Mouse (Mus musculus) brain, adult 2 months (tissue): ENCODE measurements at regions not wholly inside any gene's neighbourhood (a gene's known extent, or its start where the extent isn't known, plus 50 kb on each side); places are given as distances from the start of the nearest gene placed in this dataset.

ENCODE experiments used
- DNase-seq: peaks from one replicate; pipeline ENCODE4 v3.0.0; 2011; ENCODE audit warnings: low read depth, low spot score

DNA sequence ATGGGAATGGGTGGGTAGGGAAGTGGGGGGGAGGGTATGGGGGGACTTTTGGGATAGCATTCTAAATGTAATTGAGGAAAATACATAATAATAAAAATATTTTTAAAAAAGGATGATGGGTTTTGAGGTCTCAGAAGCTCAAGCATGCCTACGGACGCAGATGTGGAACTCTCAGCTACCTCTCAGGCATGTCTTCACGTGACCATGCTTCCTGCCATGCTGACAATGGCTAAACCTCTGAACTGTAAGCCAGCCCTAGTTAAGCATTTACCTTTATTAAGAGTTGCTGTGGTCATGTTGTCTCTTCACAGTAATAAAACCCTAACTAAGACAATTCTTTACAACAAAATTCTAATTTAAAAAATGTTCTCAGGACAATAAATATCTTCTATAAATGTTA lies 80.0 kb downstream of the Tex36 start:
- no peak for DNase-seq

DNA sequence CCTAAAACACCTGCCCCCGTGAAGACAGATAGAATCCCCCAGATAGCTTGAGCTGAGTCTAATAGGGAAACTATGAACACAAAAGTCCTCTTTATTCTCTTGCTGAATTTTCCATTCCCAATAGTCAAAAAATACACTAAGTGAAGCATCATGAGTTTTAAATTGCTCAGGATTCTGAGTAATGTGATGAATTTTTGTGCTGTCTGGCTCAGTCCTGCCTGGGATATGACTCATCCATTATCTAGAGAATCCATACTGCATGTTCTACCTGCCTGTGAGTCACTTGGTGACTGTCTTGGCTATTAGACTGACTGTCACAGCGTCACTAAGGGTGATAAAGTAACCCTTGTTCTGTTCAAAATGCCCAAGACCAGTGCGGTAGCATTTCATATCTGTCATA lies 83.0 kb downstream of the Tex36 start:
- peak; percentile 69 for DNase-seq

DNA sequence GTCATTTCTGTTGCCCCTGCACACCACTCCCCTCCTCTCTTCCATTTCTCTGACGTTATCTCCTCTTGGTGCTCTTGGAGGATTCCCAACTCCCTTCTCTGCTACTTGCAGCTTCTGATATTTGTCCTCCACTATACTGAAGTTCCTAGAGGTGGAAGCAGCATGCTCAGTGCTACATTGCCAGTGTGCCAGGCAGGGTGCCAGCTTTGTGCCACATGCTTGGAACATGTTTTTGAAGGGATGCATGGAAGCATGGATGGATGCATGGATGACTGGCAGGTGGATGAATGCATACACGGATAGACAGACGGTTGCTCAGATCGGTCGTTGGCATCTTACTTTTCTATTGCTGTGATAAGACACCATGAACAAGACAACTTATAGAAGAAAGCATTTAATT lies 84.4 kb downstream of the Tex36 start:
- DNase-seq, result no peak

DNA sequence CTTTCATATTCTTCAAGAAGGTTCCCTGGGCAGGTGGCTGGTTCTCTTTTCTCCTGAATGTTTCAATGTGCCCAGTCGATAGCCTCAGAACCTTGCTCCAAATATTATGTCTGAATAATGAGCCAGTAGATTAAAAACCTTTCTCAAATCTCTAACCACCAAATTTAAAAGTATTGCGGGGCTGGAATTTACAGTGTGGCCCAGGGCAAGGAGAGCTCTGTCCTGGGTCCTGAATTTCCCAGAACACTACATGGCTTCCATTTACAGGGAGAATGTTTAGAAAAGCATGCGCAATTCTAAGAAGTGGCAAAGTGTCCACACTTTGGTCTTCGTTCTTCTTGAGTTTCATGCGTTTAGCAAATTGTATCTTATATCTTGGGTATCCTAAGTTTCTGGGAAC lies 91.0 kb downstream of the Tex36 start:
- DNase-seq, result no peak

DNA sequence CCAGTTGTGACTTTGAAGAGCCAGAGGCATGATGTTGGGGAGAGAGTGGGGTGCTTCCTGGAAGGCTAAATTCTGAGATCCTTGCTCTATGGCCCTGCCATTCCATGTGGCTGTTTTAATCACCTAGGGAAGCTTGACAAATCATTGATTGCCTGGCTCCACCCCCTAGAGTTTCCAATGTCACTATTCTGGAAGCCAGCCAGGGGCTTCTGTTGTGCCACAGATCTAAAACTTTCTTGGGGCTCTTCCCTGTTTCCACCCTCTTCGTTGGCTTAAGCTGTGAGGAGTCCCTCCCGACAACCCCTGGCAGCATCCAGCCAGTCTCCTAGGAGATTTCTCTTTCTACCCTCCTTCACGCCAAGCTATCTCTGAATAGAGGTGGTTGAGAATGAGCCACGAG lies 92.5 kb downstream of the Tex36 start:
- peak; percentile 17 for DNase-seq

DNA sequence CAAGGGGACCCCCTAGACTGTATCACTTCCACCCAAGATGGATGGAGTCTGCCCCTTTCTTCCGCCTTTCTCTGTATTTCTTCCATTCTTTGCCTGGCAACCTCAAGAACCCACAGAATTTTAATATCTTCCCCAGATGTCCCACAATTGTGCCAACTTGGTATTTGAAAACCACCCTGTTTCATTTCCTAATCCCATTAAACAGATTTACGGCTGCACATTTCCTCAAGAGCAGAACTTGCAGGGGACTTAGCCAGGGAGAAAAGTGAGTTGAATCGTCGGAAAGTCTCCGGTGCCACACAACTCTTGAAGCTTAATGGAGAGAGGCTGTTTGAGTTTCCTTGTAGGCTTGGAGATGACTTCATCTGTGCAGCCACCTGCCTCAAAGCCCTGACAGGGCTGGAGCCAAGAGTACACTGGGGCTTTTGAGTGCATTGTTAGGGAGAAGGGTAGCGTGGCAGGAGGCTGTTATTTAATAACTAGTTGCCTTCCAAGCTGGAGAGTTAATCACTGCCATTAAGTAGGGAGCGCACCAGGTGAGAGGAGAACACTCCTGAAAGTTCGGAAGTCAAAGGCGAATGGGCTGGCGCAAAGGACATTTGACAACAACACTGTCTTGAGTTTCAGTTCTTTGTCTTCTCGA lies 93.5 kb downstream of the Tex36 start:
- DNase-seq, result peak; percentile 22

DNA sequence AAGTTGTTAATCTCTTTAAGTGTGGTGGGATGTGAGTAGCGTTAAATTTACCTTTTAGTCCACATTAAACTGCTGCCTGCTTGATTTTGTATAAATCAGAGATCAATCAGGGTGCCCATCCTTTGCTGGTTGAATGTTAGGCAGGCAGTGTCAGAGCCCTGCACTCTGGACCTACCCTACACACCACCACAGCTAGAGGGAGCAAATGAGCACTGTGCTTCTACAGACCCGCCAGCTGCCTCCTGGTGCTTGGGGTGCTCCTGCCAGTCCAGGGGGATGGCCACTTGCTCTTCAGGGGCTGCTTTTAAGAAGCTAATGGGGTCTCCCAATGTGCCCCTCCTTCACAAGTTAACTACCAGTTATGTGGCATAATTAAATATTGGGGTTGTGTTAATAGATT lies 96.3 kb downstream of the Tex36 start:
- DNase-seq, result no peak

DNA sequence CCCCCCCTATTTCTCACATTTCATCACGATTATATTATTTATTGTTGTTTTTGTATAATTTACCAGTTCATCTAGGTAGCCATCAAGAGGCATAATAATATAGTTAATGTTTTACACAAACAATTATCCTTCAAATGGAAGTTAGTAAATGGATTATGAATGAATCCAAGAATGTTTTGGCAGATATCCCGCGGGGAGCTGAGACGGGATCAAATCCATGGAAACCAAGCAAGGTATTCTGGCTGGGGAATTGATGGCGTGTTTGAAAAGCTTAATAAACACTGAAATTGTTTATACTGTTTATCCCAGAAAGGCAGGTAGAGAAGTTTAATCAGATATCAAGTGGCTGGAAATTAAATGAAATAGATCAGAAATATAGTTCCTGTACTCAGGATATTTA lies 98.0 kb downstream of the Tex36 start:
- DNase-seq, result no peak

DNA sequence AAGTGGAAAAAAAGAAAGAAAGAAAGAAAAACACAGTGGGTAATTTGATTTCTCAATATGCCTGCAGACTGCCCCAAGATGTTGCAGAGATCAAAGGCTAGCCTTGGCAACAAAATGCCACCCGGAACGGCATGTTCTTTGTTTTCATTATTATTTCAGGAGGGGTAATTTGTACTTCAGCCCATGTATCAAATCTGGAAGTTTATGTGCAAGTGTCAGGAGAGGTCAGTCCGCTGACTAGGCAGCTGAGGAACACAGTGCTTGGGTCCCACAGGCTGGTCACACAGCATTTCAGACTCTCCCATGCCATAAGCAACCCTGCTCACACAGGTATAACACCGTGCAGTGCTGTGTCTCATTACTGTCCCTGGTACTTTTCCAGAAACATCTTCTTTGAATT lies 99.2 kb downstream of the Tex36 start:
- DNase-seq, result no peak

DNA sequence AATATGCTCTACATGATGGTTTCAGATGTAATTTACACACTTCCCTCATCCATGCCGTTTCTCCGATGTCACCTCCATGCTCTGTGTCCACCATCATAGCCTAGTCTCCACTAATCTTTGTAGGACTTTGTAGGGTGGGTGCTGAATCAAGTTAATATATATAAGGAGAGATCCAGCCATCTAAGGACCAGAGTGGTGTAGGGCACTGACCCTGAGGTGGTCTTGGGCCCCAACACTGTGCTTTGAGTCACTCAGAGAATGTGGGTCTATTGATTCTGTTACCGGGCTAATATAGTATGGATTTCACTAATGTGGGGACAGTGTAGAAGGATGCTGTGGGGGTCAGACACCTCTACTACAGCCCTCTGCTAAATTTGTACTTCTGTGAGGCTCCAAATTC lies 104.4 kb downstream of the Tex36 start:
- DNase-seq, result no peak

DNA sequence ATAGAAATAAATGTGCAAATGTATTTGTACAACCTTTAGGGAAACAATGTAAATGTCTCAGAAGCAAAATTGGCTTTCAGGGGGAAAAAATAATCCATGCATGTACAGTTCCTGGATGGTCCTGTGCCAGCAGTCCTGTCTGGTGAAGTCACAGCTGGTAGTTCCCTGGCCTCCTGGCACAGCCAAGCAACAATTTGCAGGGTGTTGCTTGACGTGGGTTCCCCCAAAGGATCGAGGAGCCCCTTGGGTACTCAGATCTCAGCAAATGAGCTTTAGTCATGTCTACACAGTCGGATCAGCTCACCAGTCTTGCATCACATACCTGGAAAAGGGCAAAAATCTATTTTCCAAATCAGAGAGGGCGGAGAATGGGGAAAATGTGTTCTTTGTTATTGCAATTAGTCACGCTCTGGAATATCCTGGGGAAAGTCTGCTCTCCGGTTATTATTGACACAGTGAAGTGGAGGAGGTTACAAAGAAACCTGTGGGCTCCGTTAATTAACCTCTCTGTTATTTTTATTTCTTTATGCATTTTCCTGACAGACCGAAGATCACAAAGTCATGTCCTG lies 106.9 kb downstream of the Tex36 start:
- no peak for DNase-seq

DNA sequence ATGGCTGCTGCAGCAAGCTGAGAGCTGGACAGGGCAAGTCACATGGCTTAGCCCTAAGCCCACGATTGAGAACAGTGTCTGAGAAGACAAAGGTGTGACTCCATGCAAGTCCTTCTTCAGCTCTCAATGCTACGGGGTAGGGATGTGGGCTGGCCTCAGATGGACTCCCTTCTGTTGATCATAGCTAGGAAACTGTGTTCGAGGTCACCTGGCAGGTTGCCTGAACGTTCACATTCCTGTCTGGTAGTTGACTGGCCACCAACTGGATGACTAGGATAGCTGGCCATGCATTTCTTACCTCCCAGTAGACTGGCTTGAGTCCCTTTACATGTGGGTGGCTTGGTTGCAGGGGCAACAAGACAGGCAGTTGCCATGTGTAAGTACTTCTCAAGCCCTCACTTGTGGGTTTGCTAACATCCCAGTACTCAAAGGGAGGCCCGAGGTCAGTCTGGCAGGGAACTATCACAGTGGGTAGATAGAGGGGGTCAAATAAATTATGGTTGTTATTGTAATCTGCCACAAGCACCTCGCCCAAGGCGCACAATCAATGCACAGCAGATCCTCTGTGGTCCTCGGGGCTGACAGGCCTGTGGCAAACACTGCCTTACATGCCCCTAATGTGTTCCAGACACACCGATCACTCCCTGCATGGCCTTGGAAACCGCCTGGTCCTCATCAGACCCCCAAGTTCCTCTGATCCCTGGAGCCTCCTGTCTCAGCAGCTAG lies 107.5 kb downstream of the Tex36 start:
- DNase-seq, result no peak

DNA sequence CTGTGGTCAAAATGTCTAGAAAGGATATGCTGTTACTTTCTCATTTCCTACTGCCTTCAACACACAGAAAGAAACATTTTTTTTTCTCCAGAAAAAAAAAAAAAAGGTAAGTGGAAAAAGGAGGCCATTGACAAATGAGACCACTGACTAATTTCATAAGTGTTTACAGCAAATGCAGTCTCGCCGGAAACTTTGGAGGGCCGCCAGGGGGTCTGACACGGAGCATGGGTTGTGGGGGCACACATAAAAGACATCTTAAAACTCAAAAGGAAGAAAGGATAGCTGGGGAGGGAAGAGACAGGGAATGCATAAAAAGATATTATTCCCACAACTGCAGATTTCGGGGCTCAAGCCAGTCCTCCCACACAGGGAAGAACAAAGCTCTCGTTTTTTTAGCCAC lies 109.3 kb downstream of the Tex36 start:
- no peak for DNase-seq

DNA sequence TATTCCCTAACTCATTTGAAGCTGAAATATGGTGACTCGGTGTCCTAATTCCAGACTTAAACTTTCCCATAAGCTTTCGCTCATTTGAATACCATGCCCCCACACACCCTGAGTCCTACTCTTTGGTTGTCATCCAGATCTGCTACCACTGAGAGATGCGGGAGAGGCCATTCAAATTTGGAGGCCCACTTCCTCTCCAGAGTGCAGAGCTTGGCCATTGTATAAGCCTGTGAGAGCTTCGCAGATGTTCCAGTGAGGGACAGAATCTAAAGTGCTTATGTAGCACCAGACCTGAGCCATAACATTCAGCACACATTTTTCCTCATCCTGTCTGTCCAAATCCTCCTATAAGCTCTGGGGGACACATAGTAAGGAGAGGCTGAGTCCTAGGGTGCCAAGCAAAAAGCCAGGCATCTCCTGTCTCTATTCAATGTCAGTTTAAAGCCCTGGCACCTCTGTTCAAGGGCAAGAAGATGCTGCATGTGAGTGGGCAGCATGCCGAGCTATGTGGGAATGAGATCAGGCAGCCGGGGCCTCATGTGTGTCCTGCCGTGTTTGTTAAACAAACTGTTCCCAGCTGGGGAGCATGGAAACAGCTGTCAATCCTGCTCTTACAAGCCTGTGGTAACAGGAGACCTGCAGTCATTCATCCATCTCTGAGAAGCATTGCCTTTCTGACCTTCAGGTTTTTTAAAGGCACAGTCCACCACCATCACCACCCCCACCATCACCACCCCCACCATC lies 113.9 kb downstream of the Tex36 start:
- DNase-seq, result peak; percentile 6

DNA sequence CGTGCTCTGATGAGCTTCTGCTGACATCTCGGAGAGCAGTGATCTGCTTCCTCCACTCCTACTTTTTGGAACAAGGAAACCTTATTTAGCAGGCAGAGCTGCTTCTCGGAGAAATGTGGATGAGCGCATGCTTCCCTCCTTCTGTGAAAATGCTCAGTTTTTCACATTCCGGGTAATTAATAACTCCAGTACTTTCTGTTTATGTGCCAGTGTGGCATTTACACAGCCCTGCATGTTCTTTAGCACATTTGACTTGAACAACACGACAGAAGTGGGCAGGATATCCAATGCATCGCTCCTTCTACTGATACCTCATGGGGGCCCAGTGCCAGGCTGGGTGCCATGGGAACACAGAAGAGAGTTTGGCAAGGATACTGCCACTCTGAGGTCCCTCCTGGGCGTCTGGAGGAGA lies 117.5 kb downstream of the Tex36 start:
- peak; percentile 78 for DNase-seq

DNA sequence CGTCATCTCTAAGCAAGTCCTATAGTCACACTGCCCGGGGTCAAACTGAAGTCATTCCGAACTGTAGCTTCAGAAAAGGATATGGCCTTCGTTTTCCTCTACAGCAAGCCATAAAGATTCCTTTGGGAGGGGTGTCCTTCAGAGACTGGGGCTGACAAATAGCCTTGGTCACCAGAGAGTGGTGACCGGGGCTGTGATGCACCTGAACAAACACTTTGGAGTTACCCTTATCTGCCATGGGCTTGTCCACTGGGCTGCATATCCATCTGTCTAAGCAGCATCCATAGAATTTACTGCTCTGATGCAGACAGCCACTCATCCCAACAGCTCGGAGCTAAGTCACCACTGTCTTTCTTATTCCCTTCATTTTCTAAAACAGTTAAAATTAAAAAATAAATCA lies 120.4 kb downstream of the Tex36 start:
- DNase-seq, result no peak

DNA sequence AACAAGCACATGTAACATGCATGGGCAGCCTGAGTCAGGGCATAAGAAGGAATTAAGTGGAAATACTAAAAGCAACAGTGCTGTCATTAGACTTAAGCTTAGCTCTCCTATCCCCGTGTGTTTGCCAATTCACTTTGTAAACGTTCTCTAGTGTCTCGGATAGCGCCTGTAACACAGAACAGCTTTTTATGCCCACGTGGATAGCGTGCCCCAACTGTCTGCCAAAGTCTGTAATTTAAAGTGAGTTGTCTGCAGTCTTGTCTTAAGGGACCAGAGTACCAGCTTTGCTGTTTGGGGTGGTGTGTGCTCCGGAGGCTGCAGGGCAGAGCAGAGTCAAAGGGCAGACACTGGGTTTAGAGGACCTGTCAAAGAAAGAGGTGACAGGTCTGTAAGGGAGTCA lies 122.3 kb downstream of the Tex36 start:
- DNase-seq, result peak; percentile 37

DNA sequence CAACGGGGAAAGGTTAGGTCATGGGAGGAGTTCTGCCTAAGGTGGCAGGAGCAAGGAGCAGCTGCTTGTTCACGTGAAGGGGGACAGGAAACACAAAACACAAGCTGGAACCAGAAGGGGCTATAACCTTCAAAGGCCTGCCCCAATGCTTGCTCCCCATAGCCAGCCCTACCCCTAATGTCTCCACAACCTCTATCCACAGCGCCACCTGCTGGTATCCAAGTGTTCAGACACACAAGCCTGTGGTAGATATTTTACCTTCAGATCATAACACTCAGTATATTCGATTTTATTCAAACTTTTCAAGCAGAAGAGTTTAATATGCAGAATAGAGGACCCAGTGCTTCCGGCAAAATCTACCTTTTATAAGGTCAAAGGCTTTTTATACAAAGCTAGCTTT lies 124.0 kb downstream of the Tex36 start:
- DNase-seq, result no peak

DNA sequence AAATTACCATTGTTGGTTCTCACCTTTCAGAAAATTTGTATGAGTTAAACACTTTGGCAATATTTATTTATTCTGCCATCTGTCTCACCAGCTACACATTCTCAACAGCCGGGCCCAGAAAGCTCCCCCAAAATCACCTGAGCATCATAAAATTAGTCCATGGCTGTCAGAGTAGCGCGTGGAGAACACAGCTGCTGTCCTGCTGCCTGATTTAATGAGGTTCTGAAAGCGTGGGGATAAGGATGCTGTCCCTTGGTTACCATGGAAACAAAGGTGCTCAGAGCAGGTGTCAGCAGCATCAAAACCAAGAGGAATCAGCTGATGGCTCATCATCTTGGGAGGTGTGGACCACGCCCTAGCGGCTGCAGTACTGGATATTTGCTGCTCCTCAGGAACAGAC lies 124.7 kb downstream of the Tex36 start:
- peak; percentile 73 for DNase-seq

DNA sequence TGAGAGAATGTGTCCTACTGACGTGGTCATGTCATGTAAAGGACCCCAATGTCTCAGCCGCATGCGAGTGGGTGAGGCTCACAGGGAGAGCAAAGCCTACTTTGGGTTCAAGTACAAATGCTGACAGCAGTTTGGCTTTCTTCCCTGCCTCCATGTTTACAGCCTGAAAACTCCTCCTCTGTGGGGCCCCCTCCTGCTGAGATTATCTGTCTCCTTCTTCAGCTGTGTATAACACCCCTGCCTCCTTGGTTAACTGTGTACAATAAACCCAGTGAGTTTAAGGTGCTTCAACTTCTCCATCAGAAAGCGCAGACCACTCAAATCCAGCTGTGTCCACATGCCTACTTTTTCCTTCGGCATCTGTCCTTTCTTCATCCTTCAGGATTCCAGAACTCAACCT lies 130.3 kb downstream of the Tex36 start:
- no peak for DNase-seq

DNA sequence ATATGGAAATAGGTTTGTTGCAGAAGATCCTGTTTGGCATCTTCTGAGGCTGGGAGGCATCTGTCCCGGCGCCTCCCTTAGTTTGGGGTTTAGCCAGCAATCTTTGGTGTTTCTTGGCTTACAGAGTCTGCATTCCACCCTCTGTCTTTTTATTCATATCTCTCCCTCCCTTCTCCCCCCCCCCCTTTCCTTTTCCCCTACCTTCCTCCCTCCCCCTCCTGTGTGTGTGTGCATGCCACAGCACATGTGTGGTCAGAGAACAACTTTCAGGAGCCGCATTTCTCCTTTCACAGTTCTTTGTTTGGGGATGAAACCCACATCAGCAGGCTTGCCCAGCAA lies 131.4 kb downstream of the Tex36 start:
- no peak for DNase-seq

DNA sequence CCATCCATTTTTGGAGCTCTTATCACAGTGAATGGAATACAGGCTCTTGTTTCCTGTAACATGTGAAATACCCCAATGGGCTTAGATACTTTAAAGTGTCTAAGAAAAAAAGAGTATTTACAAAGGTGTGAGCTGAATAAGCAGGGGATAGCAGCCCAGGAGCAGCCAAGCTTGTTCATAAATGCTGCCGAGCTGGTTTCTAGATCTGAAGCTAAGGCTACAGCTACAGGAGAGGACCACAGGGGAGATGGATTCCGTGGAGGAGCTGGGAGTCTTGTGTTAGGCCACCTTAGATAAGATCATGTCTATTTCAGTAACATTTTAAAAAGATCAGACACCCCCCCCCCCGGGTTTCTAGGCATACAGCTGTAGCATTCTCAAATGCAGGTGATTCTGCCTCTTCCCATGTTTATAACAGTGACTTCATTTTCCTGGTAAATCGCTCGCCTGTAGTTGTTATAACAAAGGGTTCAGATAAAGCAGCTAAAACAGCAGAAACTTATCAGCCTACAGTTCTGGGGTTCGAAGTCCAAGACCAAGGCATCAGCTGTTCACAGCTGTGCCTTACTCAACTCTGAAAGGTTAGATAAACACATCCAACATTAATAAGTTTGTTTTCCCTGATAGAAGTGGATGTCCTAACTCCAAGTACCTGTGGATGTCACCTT lies 131.9 kb downstream of the Tex36 start:
- no peak for DNase-seq
